Mouse (Mus musculus): Measurements from ENCODE around the gene Rims4. TPM values are rescaled to one million over a fixed set of nuclear protein-coding genes. Genes with fewer than 3 reads are reported as not detected.

Gene Rims4
- polyA plus RNA-seq, 1 experiment from 2014 or later: 0.24 TPM

GRCm38 (mm10) chr2:163875484-163875883 is 43.0 kb downstream of the Rims4 start:
- H3K4me1 ChIP-seq: peaks cover 6% of the 10 kb centered on the region
- WGBS: 86% methylated on average over 7 of the region's 7 CpGs
- no peak overlapping the region for H3K27ac ChIP-seq
- H3K36me3 ChIP-seq: no peaks in the 10 kb centered on the region
- peaks cover 14% of the 10 kb centered on the region for H3K27me3 ChIP-seq (ENCODE audit: low read depth, poor library complexity, severe bottlenecking)
- H3K4me3 ChIP-seq: no peak overlapping the region
- no peak for DNase-seq (ENCODE audit: low spot score)
- no peaks in the 10 kb centered on the region for H3K9me3 ChIP-seq (replicated peaks)

- no peak overlapping the region for H3K4me3 ChIP-seq
- no peaks in the 10 kb centered on the region for H3K9me3 ChIP-seq (replicated peaks)
- peaks cover 12% of the 10 kb centered on the region for H3K4me1 ChIP-seq
- 64% methylated on average over 5 of the region's 5 CpGs for WGBS
- no peak overlapping the region for H3K27ac ChIP-seq
- H3K36me3 ChIP-seq: no peaks in the 10 kb centered on the region
- no peak for DNase-seq (ENCODE audit: low spot score)
- H3K27me3 ChIP-seq (ENCODE audit: low read depth, poor library complexity, severe bottlenecking): peaks cover 20% of the 10 kb centered on the region
These were observed 43.6 kb downstream of the Rims4 start for GRCm38 (mm10) chr2:163874877-163875276.

- no peak overlapping the region for H3K27ac ChIP-seq
- H3K4me1 ChIP-seq: peaks cover 14% of the 10 kb centered on the region
- H3K4me3 ChIP-seq: no peak overlapping the region
- H3K9me3 ChIP-seq (replicated peaks): no peaks in the 10 kb centered on the region
- 83% methylated on average over 3 of the region's 3 CpGs for WGBS
- no peak for DNase-seq (ENCODE audit: low spot score)
- H3K27me3 ChIP-seq (ENCODE audit: low read depth, poor library complexity, severe bottlenecking): peaks cover 44% of the 10 kb centered on the region
- no peaks in the 10 kb centered on the region for H3K36me3 ChIP-seq
These were observed 46.6 kb downstream of the Rims4 start for GRCm38 (mm10) chr2:163871906-163872305.

GRCm38 (mm10) chr2:163871266-163871665 is 47.2 kb downstream of the Rims4 start:
- peaks cover 21% of the 10 kb centered on the region for H3K4me1 ChIP-seq
- H3K9me3 ChIP-seq (replicated peaks): no peaks in the 10 kb centered on the region
- DNase-seq (ENCODE audit: low spot score): no peak
- H3K27me3 ChIP-seq (ENCODE audit: low read depth, poor library complexity, severe bottlenecking): peaks cover 51% of the 10 kb centered on the region
- H3K36me3 ChIP-seq: no peaks in the 10 kb centered on the region
- no peak overlapping the region for H3K4me3 ChIP-seq
- WGBS: 81% methylated on average over 4 of the region's 4 CpGs
- H3K27ac ChIP-seq: no peak overlapping the region

- DNase-seq (ENCODE audit: low spot score): no peak
- Histone ChIP-seq H3K27me3 (ENCODE audit: low read depth, poor library complexity, severe bottlenecking) (peaks cover 58% of the 10 kb centered on the region), H3K4me3 (no peak overlapping the region), H3K36me3 (no peaks in the 10 kb centered on the region), H3K4me1 (peaks cover 31% of the 10 kb centered on the region), H3K9me3 (replicated peaks) (no peaks in the 10 kb centered on the region), H3K27ac (no peak overlapping the region)
- 58% methylated on average over 5 of the region's 5 CpGs for WGBS
These were observed 48.7 kb downstream of the Rims4 start for GRCm38 (mm10) chr2:163869783-163870182.

GRCm38 (mm10) chr2:163866061-163866460 is 52.4 kb downstream of the Rims4 start:
- DNase-seq (ENCODE audit: low spot score): peak; percentile 78
- H3K4me1 ChIP-seq: peaks cover 33% of the 10 kb centered on the region
- no peaks in the 10 kb centered on the region for H3K36me3 ChIP-seq
- no peaks in the 10 kb centered on the region for H3K9me3 ChIP-seq (replicated peaks)
- H3K27ac ChIP-seq: no peak overlapping the region
- H3K27me3 ChIP-seq (ENCODE audit: low read depth, poor library complexity, severe bottlenecking): peaks cover 88% of the 10 kb centered on the region
- 34% methylated on average over 9 of the region's 9 CpGs for WGBS
- no peak overlapping the region for H3K4me3 ChIP-seq

GRCm38 (mm10) chr2:163865311-163865710 is 53.2 kb downstream of the Rims4 start:
- no peaks in the 10 kb centered on the region for H3K9me3 ChIP-seq (replicated peaks)
- no peak overlapping the region for H3K4me3 ChIP-seq
- no peak for DNase-seq (ENCODE audit: low spot score)
- H3K36me3 ChIP-seq: no peaks in the 10 kb centered on the region
- 94% methylated on average over 5 of the region's 5 CpGs for WGBS
- H3K4me1 ChIP-seq: peaks cover 26% of the 10 kb centered on the region
- no peak overlapping the region for H3K27ac ChIP-seq
- peaks cover 90% of the 10 kb centered on the region for H3K27me3 ChIP-seq (ENCODE audit: low read depth, poor library complexity, severe bottlenecking)

- Histone ChIP-seq H3K36me3 (no peaks in the 10 kb centered on the region), H3K4me3 (peak overlapping the region; percentile 22; the same call in 1 of the 2 replicates), H3K27ac (no peak overlapping the region), H3K4me1 (peaks cover 18% of the 10 kb centered on the region), H3K9me3 (replicated peaks) (no peaks in the 10 kb centered on the region), H3K27me3 (ENCODE audit: low read depth, poor library complexity, severe bottlenecking) (peaks cover 100% of the 10 kb centered on the region)
- 16% methylated on average over 50 of the region's 50 CpGs for WGBS
- DNase-seq (ENCODE audit: low spot score): peak; percentile 82
These were observed 60.1 kb downstream of the Rims4 start for GRCm38 (mm10) chr2:163858254-163858947.

GRCm38 (mm10) chr2:163857233-163857632 is 61.2 kb downstream of the Rims4 start:
- DNase-seq (ENCODE audit: low spot score): no peak
- Histone ChIP-seq H3K27ac (no peak overlapping the region), H3K4me3 (no peak overlapping the region), H3K36me3 (no peaks in the 10 kb centered on the region), H3K9me3 (replicated peaks) (no peaks in the 10 kb centered on the region), H3K27me3 (ENCODE audit: low read depth, poor library complexity, severe bottlenecking) (peaks cover 100% of the 10 kb centered on the region), H3K4me1 (peaks cover 16% of the 10 kb centered on the region)
- WGBS: 77% methylated on average over 6 of the region's 6 CpGs

GRCm38 (mm10) chr2:163853461-163853901 is 65.0 kb downstream of the Rims4 start, which contains the start of gene Kcnk15:
Kcnk15 (plus strand) TSS chr2:163853651.
- Histone ChIP-seq H3K27ac (no peak within 1 kb of the TSS), H3K27me3 (ENCODE audit: low read depth, poor library complexity, severe bottlenecking) (peaks cover 93% of the 10 kb centered on the region), H3K4me3 (peak within 1 kb of the TSS; percentile 33), H3K9me3 (replicated peaks) (no peaks in the 10 kb centered on the region), H3K4me1 (peaks cover 14% of the 10 kb centered on the region), H3K36me3 (no peaks in the 10 kb centered on the region)
- DNase-seq (ENCODE audit: low spot score): peak; percentile 50
- 3% methylated on average over 38 of the region's 38 CpGs for WGBS

- H3K36me3 ChIP-seq: no peaks in the 10 kb centered on the region
- no peaks in the 10 kb centered on the region for H3K4me1 ChIP-seq
- H3K4me3 ChIP-seq: no peak overlapping the region
- 80% methylated on average over 4 of the region's 4 CpGs for WGBS
- H3K27ac ChIP-seq: no peak overlapping the region
- no peaks in the 10 kb centered on the region for H3K9me3 ChIP-seq (replicated peaks)
- DNase-seq (ENCODE audit: low spot score): no peak
- 0 out of 2 replicates have a peak, but pooled peaks cover 6% of the 10 kb centered on the region for H3K27me3 ChIP-seq (ENCODE audit: low read depth, poor library complexity, severe bottlenecking)
These were observed 76.4 kb downstream of the Rims4 start for GRCm38 (mm10) chr2:163842043-163842442.

GRCm38 (mm10) chr2:163839519-163839918 is 79.0 kb downstream of the Rims4 start:
- H3K27ac ChIP-seq: no peak overlapping the region
- H3K36me3 ChIP-seq: no peaks in the 10 kb centered on the region
- 0 out of 2 replicates have a peak, but pooled peaks cover 6% of the 10 kb centered on the region for H3K27me3 ChIP-seq (ENCODE audit: low read depth, poor library complexity, severe bottlenecking)
- DNase-seq (ENCODE audit: low spot score): no peak
- no peaks in the 10 kb centered on the region for H3K4me1 ChIP-seq
- H3K4me3 ChIP-seq: no peak overlapping the region
- WGBS: 80% methylated on average over 6 of the region's 6 CpGs
- no peaks in the 10 kb centered on the region for H3K9me3 ChIP-seq (replicated peaks)

- WGBS: 30% methylated on average over 9 of the region's 9 CpGs
- H3K4me3 ChIP-seq: no peak overlapping the region
- H3K4me1 ChIP-seq: no peaks in the 10 kb centered on the region
- peak; percentile 81 for DNase-seq (ENCODE audit: low spot score)
- H3K36me3 ChIP-seq: no peaks in the 10 kb centered on the region
- H3K9me3 ChIP-seq (replicated peaks): no peaks in the 10 kb centered on the region
- H3K27ac ChIP-seq: no peak overlapping the region
- H3K27me3 ChIP-seq (ENCODE audit: low read depth, poor library complexity, severe bottlenecking): 0 out of 2 replicates have a peak, but pooled peaks cover 6% of the 10 kb centered on the region
These were observed 80.4 kb downstream of the Rims4 start for GRCm38 (mm10) chr2:163838043-163838442.

Measured in limb, embryonic 10.5 days (tissue).